ENCODE assay signal across 16 mouse cellular contexts in the genomic region with DNA sequence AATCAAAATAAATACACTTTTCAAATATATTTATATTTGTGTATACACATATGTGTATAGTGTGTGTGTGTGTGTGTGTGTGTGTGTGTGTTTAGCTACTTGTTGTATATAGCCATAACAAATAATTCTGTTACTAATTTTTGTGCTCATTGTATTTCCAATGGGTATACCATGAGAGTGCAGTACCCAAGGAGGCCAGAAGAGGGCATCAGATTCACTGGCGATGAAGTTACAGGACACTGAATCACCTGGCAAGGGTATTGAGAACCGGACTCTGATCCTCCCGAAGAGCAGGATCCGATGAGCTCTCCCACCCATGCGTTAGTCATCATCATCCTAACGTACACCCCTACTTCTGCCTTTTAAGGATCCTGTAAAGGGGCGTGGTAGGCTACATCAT.
DNase-seq lines count a peak whose midpoint lies in the region; ATAC-seq and TF ChIP-seq lines count a peak whose summit lies in the region.
"Had no signal": no experiment of that assay in that cellular context is flagged by ENCODE, and none has a peak within 500 bp of the region (broad histone marks: within the 10 kb centered on the region; RNA-seq: fewer than 3 reads in every experiment).

No protein-coding gene starts in this region.

- POLR2A ChIA-PET in Patski (lab: Charles Lee): no interaction called here

- CTCF ChIA-PET in Patski (lab: Charles Lee): interaction anchor here (0.7 to 1.8 kb wide), 3 partner anchors 8 to 46 kb away, joined by 3 to 5 read pairs (median 4); no protein-coding TSS in a partner anchor

- no peaks in the 10 kb centered on the region for H3K27me3 ChIP-seq in forebrain, postnatal 0 days (ENCODE audit: insufficient read depth, low read length)
- 0 out of 2 replicates have a peak, but pooled peaks cover 4% of the 10 kb centered on the region for H3K27me3 ChIP-seq in forebrain, embryonic 12.5 days
- H3K27me3 ChIP-seq in midbrain, postnatal 0 days (ENCODE audit: insufficient read depth, low read length): no peaks in the 10 kb centered on the region
- no peaks in the 10 kb centered on the region; the same call in 1 of the 2 replicates for H3K27me3 ChIP-seq in midbrain, embryonic 15.5 days (replicated peaks)
- no peaks in the 10 kb centered on the region for H3K27me3 ChIP-seq in Patski
- H3K27me3 ChIP-seq in splenic B cell, adult 2 months (ENCODE audit: control insufficient read depth, insufficient read depth, low read length, poor library complexity, severe bottlenecking): no peaks in the 10 kb centered on the region; the same call in 1 of the 2 replicates
- H3K27me3 ChIP-seq in limb, embryonic 10.5 days (ENCODE audit: low read depth, poor library complexity, severe bottlenecking): no peaks in the 10 kb centered on the region
- H3K27me3 ChIP-seq: embryonic facial prominence, embryonic 12.5 days; limb, embryonic 13.5 days had no signal

- no peaks in the 10 kb centered on the region for H3K9me3 ChIP-seq in forebrain, postnatal 0 days (ENCODE audit: low read length)
- H3K9me3 ChIP-seq in forebrain, embryonic 12.5 days: no peaks in the 10 kb centered on the region
- H3K9me3 ChIP-seq in midbrain, postnatal 0 days (ENCODE audit: low read length): no peaks in the 10 kb centered on the region
- H3K9me3 ChIP-seq in midbrain, embryonic 15.5 days: no peaks in the 10 kb centered on the region
- H3K9me3 ChIP-seq in limb, embryonic 10.5 days (replicated peaks): no peaks in the 10 kb centered on the region
- H3K9me3 ChIP-seq: embryonic facial prominence, embryonic 12.5 days had no signal

- H3K4me3 ChIP-seq in forebrain, postnatal 0 days (ENCODE audit: low read depth, low read length): no peak overlapping the region
- H3K4me3 ChIP-seq in forebrain, embryonic 12.5 days (replicated peaks): no peak overlapping the region
- no peak overlapping the region for H3K4me3 ChIP-seq in midbrain, postnatal 0 days (ENCODE audit: low read depth, low read length)
- no peak overlapping the region for H3K4me3 ChIP-seq in midbrain, embryonic 15.5 days
- no peak overlapping the region for H3K4me3 ChIP-seq in limb, embryonic 10.5 days
- H3K4me3 ChIP-seq: embryonic facial prominence, embryonic 12.5 days; limb, embryonic 13.5 days had no signal

- no peak overlapping the region for H3K4me2 ChIP-seq in forebrain, postnatal 0 days (ENCODE audit: low read depth)
- H3K4me2 ChIP-seq in forebrain, embryonic 12.5 days: no peak overlapping the region
- H3K4me2 ChIP-seq in midbrain, postnatal 0 days (ENCODE audit: low read depth, low read length, poor library complexity, severe bottlenecking): no peak overlapping the region
- H3K4me2 ChIP-seq in midbrain, embryonic 15.5 days: no peak overlapping the region
- H3K4me2 ChIP-seq: embryonic facial prominence, embryonic 12.5 days; limb, embryonic 13.5 days had no signal

- ATAC-seq in forebrain, postnatal 0 days: no peak
- ATAC-seq in forebrain, embryonic 12.5 days (ENCODE audit: low FRiP score): no peak
- ATAC-seq in midbrain, postnatal 0 days (ENCODE audit: low FRiP score): no peak
- no peak for ATAC-seq in midbrain, embryonic 15.5 days (replicated peaks)
- no peak for ATAC-seq in Patski
- ATAC-seq: forebrain, embryonic 16.5 days had no signal

- H3K27ac ChIP-seq in forebrain, postnatal 0 days (ENCODE audit: low read depth, low read length): no peak overlapping the region
- H3K27ac ChIP-seq in forebrain, embryonic 12.5 days: no peak overlapping the region
- H3K27ac ChIP-seq in midbrain, postnatal 0 days (ENCODE audit: low read depth, low read length): no peak overlapping the region
- no peak overlapping the region for H3K27ac ChIP-seq in midbrain, embryonic 15.5 days
- no peak overlapping the region for H3K27ac ChIP-seq in limb, embryonic 10.5 days
- H3K27ac ChIP-seq: embryonic facial prominence, embryonic 12.5 days; limb, embryonic 13.5 days had no signal

- no peak overlapping the region for H3K9ac ChIP-seq in forebrain, postnatal 0 days
- H3K9ac ChIP-seq in forebrain, embryonic 12.5 days: no peak overlapping the region
- H3K9ac ChIP-seq in midbrain, postnatal 0 days (replicated peaks; ENCODE audit: low read length, poor library complexity, severe bottlenecking): no peak overlapping the region
- H3K9ac ChIP-seq in midbrain, embryonic 15.5 days: no peak overlapping the region
- H3K9ac ChIP-seq: embryonic facial prominence, embryonic 12.5 days; limb, embryonic 13.5 days had no signal

- WGBS in forebrain, postnatal 0 days: 87% methylated on average over 7 of the region's 7 CpGs
- WGBS in forebrain, embryonic 12.5 days: 86% methylated on average over 7 of the region's 7 CpGs
- 79% methylated on average over 7 of the region's 7 CpGs for WGBS in midbrain, postnatal 0 days
- WGBS in midbrain, embryonic 15.5 days: 83% methylated on average over 7 of the region's 7 CpGs
- 84% methylated on average over 7 of the region's 7 CpGs for WGBS in limb, embryonic 10.5 days

- TF ChIP-seq CTCF in forebrain, postnatal 0 days (IDR thresholded peaks at IDR 0.05; ENCODE audit: low read depth): peak; percentile 47
- TF ChIP-seq CTCF in midbrain, postnatal 0 days (IDR thresholded peaks at IDR 0.05): peak; percentile 47
- peak; percentile 55 for TF ChIP-seq CTCF in Patski (IDR thresholded peaks at IDR 0.05)

- DNase-seq in forebrain, postnatal 0 days: no peak
- no peak for DNase-seq in midbrain, postnatal 0 days (ENCODE audit: low spot score)
- DNase-seq in Patski (ENCODE audit: low read depth, low spot score): no peak
- peak; percentile 11 for DNase-seq in splenic B cell, adult 2 months (ENCODE audit: low read depth, low spot score)
- DNase-seq in gastrocnemius, postnatal 14 days: no peak
- DNase-seq in limb, embryonic 10.5 days (ENCODE audit: low spot score): no peak
- DNase-seq: cerebellum, adult 2 months; heart, adult 11 months; kidney, adult 9 months; lung, postnatal 4 days; spleen, adult 18-20 months had no signal

- H3K36me3 ChIP-seq in forebrain, postnatal 0 days (ENCODE audit: insufficient read depth): no peaks in the 10 kb centered on the region
- no peaks in the 10 kb centered on the region for H3K36me3 ChIP-seq in forebrain, embryonic 12.5 days (replicated peaks)
- H3K36me3 ChIP-seq in midbrain, postnatal 0 days (ENCODE audit: insufficient read depth, low read length): no peaks in the 10 kb centered on the region
- no peaks in the 10 kb centered on the region for H3K36me3 ChIP-seq in midbrain, embryonic 15.5 days (replicated peaks)
- no peaks in the 10 kb centered on the region for H3K36me3 ChIP-seq in splenic B cell, adult 2 months (ENCODE audit: control insufficient read depth, insufficient read depth, low read length, poor library complexity, severe bottlenecking)
- H3K36me3 ChIP-seq in limb, embryonic 10.5 days: no peaks in the 10 kb centered on the region
- H3K36me3 ChIP-seq: embryonic facial prominence, embryonic 12.5 days; limb, embryonic 13.5 days had no signal

- no peaks in the 10 kb centered on the region for H3K4me1 ChIP-seq in forebrain, postnatal 0 days (ENCODE audit: insufficient read depth)
- H3K4me1 ChIP-seq in forebrain, embryonic 12.5 days: 0 out of 2 replicates have a peak, but pooled peaks cover 4% of the 10 kb centered on the region
- H3K4me1 ChIP-seq in midbrain, postnatal 0 days (ENCODE audit: insufficient read depth, low read length): no peaks in the 10 kb centered on the region
- peaks cover 7% of the 10 kb centered on the region; the same call in 1 of the 2 replicates for H3K4me1 ChIP-seq in midbrain, embryonic 15.5 days
- H3K4me1 ChIP-seq in limb, embryonic 10.5 days: no peaks in the 10 kb centered on the region
- H3K4me1 ChIP-seq: embryonic facial prominence, embryonic 12.5 days; limb, embryonic 13.5 days had no signal

- intact Hi-C loops in gastrocnemius, postnatal 14 days (cut with DNase I; ENCODE audit: low total_unique reads): no loop called here

- in situ Hi-C loops in Patski (cut with MboI; ENCODE audit: low pct_unique_long_range_greater_than_20kb): no loop called here
